ENCODE assay signal across 8 mouse cellular contexts in the genomic region with DNA sequence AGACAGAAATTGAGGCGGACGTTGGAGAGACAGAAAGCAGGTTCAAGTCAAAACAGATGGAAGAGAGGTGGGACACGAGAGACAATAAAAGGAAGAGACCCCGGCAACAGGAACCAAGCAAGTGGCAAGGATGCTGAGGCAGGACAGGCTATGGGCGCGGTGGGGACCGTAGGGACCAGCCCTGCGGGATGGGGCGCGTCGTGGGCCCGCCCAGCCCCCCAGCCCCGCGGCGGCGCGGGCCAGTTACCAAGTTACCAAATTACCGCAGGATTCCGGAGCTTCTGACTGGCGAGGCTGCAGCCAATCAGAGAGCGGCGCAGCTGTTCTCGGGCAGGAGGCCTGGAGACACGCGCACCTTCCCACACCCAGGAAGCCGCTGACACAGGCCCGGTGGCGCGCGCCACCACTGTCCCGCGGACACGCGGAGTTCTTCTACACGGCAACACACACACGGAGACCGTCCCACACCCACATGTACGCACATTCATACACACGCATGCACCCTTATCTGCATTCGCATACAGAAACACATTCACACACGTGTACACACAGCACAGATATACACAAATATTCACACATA. TPM values are rescaled to one million over a fixed set of nuclear protein-coding genes. Genes with fewer than 3 reads are reported as not detected.
DNase-seq lines count a peak whose midpoint lies in the region; ATAC-seq and TF ChIP-seq lines count a peak whose summit lies in the region.

No protein-coding gene starts in this region.

- H3K4me2 ChIP-seq in embryonic facial prominence, embryonic 15.5 days (replicated peaks): peak overlapping the region; percentile 91

- 1% methylated on average over 41 of the region's 41 CpGs for WGBS in bone marrow, adult 2 months
- 1% methylated on average over 41 of the region's 41 CpGs for WGBS in embryonic facial prominence, embryonic 15.5 days
- WGBS in liver, adult 2 months: 3% methylated on average over 41 of the region's 41 CpGs

- peak overlapping the region; percentile 95 for H3K27ac ChIP-seq in bone marrow, adult 2 months (ENCODE audit: control insufficient read depth, insufficient read depth, low read depth, low read length, poor library complexity)
- H3K27ac ChIP-seq in embryonic facial prominence, embryonic 15.5 days (replicated peaks): peak overlapping the region; percentile 95
- peak overlapping the region; percentile 70 for H3K27ac ChIP-seq in liver, adult 2 months (replicated peaks; ENCODE audit: insufficient read depth, low read depth, low read length)

- no peaks in the 10 kb centered on the region for H3K36me3 ChIP-seq in embryonic facial prominence, embryonic 15.5 days
- H3K36me3 ChIP-seq in liver, adult 2 months (ENCODE audit: control insufficient read depth, insufficient read depth, low read length): no peaks in the 10 kb centered on the region
- H3K36me3 ChIP-seq in splenic B cell, adult 2 months (ENCODE audit: control insufficient read depth, insufficient read depth, low read length, poor library complexity, severe bottlenecking): no peaks in the 10 kb centered on the region

- ATAC-seq in embryonic facial prominence, embryonic 15.5 days (ENCODE audit: insufficient number of reproducible peaks, low FRiP score, low TSS enrichment, low read depth): peak; percentile 55

- peaks cover 10% of the 10 kb centered on the region for H3K4me1 ChIP-seq in bone marrow, adult 2 months (ENCODE audit: control insufficient read depth, insufficient read depth, low read length)
- peaks cover 45% of the 10 kb centered on the region for H3K4me1 ChIP-seq in embryonic facial prominence, embryonic 15.5 days
- H3K4me1 ChIP-seq in liver, adult 2 months (ENCODE audit: control insufficient read depth, insufficient read depth, low read length): peaks cover 7% of the 10 kb centered on the region; the same call in 1 of the 2 replicates

- peak overlapping the region; percentile 51 for H3K9ac ChIP-seq in embryonic facial prominence, embryonic 15.5 days
- H3K9ac ChIP-seq in liver, adult 2 months (ENCODE audit: low read depth, low read length): peak overlapping the region; percentile 59

- no peaks in the 10 kb centered on the region for H3K27me3 ChIP-seq in embryonic facial prominence, embryonic 15.5 days
- H3K27me3 ChIP-seq in liver, adult 2 months (ENCODE audit: control insufficient read depth, insufficient read depth, low read length): no peaks in the 10 kb centered on the region
- H3K27me3 ChIP-seq in splenic B cell, adult 2 months (ENCODE audit: control insufficient read depth, insufficient read depth, low read length, poor library complexity, severe bottlenecking): no peaks in the 10 kb centered on the region

- peak; percentile 79; the same call in 1 of the 2 replicates for TF ChIP-seq POLR2A in bone marrow, adult 2 months (IDR thresholded peaks at IDR 0.05; ENCODE audit: borderline replicate concordance, control insufficient read depth, low read depth, low read length)
- no peak for TF ChIP-seq POLR2A in liver, adult 2 months (IDR thresholded peaks at IDR 0.05; ENCODE audit: extremely low read depth, insufficient read depth, low read length)

- peak; percentile 12; the same call in 1 of the 2 replicates for TF ChIP-seq CTCF in bone marrow, adult 2 months (IDR thresholded peaks at IDR 0.05; ENCODE audit: control insufficient read depth, insufficient read depth, low read length)
- TF ChIP-seq CTCF in liver, adult 2 months (IDR thresholded peaks at IDR 0.05; ENCODE audit: low read depth, low read length): no peak

- no peaks in the 10 kb centered on the region for H3K9me3 ChIP-seq in embryonic facial prominence, embryonic 15.5 days (replicated peaks)

- H3K79me2 ChIP-seq in liver, adult 2 months (ENCODE audit: control insufficient read depth, insufficient read depth, low read length): no peaks in the 10 kb centered on the region

- peak overlapping the region; percentile 70 for H3K4me3 ChIP-seq in bone marrow, adult 2 months (replicated peaks; ENCODE audit: control insufficient read depth, low read depth, low read length)
- H3K4me3 ChIP-seq in embryonic facial prominence, embryonic 15.5 days (replicated peaks): peak overlapping the region; percentile 58
- H3K4me3 ChIP-seq in liver, adult 2 months (ENCODE audit: insufficient read depth, low read depth, low read length): peak overlapping the region; percentile 57

- DNase-seq in B cell, adult 2 months: peak; percentile 78
- peak; percentile 84 to 87 for DNase-seq in heart, adult 9 months (ENCODE audit: low spot score in 2 of 2)
- DNase-seq in kidney, adult 9 months: peak; percentile 70
- DNase-seq in liver, adult 2 months (ENCODE audit: extremely low read depth, low read depth, low spot score): peak; percentile 73
- DNase-seq in monocyte, adult 2 months (ENCODE audit: low read depth in 1 of 2, low spot score in 2 of 2): peak; percentile 65 to 69
- DNase-seq in splenic B cell, adult 2 months (ENCODE audit: low read depth, low spot score): peak; percentile 88

RNA-seq across cellular contexts. Expression of a gene that starts 8.8 kb away (rescaled TPM):
- 108 and 194 TPM in 2 replicates for polyA plus RNA-seq in bone marrow, adult 2 months (2011; ENCODE audit: insufficient read depth, insufficient read length, low replicate concordance, missing spikeins)
- polyA plus RNA-seq in embryonic facial prominence, embryonic 15.5 days (2015; fragmentation: Nextera tagmentation; extraction: Ambion mirVana): 27.0 and 31.1 TPM in 2 replicates
- total RNA-seq in liver, adult 2 months (2014; rRNA removed): 14.4 and 20.7 TPM in 2 replicates
- 10.7 and 16.2 TPM in 2 replicates for polyA plus RNA-seq in liver, adult 2 months (2012; rRNA removed)

RNA-seq across cellular contexts. Expression of a gene that starts 12.8 kb away (rescaled TPM):
- 4.4 and 9.2 TPM in 2 replicates for polyA plus RNA-seq in bone marrow, adult 2 months (2011; ENCODE audit: insufficient read depth, insufficient read length, low replicate concordance, missing spikeins)
- polyA plus RNA-seq in embryonic facial prominence, embryonic 15.5 days (2015; fragmentation: Nextera tagmentation; extraction: Ambion mirVana): 5.1 and 7.5 TPM in 2 replicates
- total RNA-seq in liver, adult 2 months (2014; rRNA removed): 6.0 and 7.2 TPM in 2 replicates
- polyA plus RNA-seq in liver, adult 2 months (2012; rRNA removed): 15.2 and 27.9 TPM in 2 replicates

RNA-seq across cellular contexts. Expression of a gene that starts 22.0 kb away (rescaled TPM):
- polyA plus RNA-seq in bone marrow, adult 2 months (2011; ENCODE audit: insufficient read depth, insufficient read length, low replicate concordance, missing spikeins): 19.8 and 23.6 TPM in 2 replicates
- 29.6 and 32.8 TPM in 2 replicates for polyA plus RNA-seq in embryonic facial prominence, embryonic 15.5 days (2015; fragmentation: Nextera tagmentation; extraction: Ambion mirVana)
- 1.9 and 2.8 TPM in 2 replicates for total RNA-seq in liver, adult 2 months (2014; rRNA removed)
- polyA plus RNA-seq in liver, adult 2 months (2012; rRNA removed): 8.0 and 8.8 TPM in 2 replicates

RNA-seq across cellular contexts. Expression of a gene that starts 36.1 kb away (rescaled TPM):
- 9.0 and 17.2 TPM in 2 replicates for polyA plus RNA-seq in bone marrow, adult 2 months (2011; ENCODE audit: insufficient read depth, insufficient read length, low replicate concordance, missing spikeins)
- polyA plus RNA-seq in embryonic facial prominence, embryonic 15.5 days (2015; fragmentation: Nextera tagmentation; extraction: Ambion mirVana): 4.4 and 4.5 TPM in 2 replicates
- total RNA-seq in liver, adult 2 months (2014; rRNA removed): 0.46 and 0.47 TPM in 2 replicates
- 0.88 and 1.3 TPM in 2 replicates for polyA plus RNA-seq in liver, adult 2 months (2012; rRNA removed)

RNA-seq across cellular contexts. Expression of a gene that starts 51.5 kb away (rescaled TPM):
- 4.2 TPM in 2 replicates for polyA plus RNA-seq in bone marrow, adult 2 months (2011; ENCODE audit: insufficient read depth, insufficient read length, low replicate concordance, missing spikeins)
- polyA plus RNA-seq in embryonic facial prominence, embryonic 15.5 days (2015; fragmentation: Nextera tagmentation; extraction: Ambion mirVana): 0.04 and 0.35 TPM in 2 replicates
- 0.83 and 1.1 TPM in 2 replicates for total RNA-seq in liver, adult 2 months (2014; rRNA removed)
- polyA plus RNA-seq in liver, adult 2 months (2012; rRNA removed): 0.92 and 1.4 TPM in 2 replicates

Comparison
In these comparisons a context has a peak if more than half of its experiments do, and no peak if none do; other contexts are left out.
1. Peak in every context shown above with its lines: DNase-seq, ATAC-seq, H3K4me3 ChIP-seq and H3K27ac ChIP-seq.